Mouse (Mus musculus) G1E (cell line): ENCODE results near the gene Dcp1b.

Experiments used
- CTCF ChIP-seq: IDR thresholded peaks from 2 replicates; pipeline ENCODE4 v1.5.1; 2012; ENCODE audit warnings: low read depth, low read length, inconsistent platforms, mixed read lengths
- GATA1 ChIP-seq: IDR thresholded peaks from 2 replicates; pipeline ENCODE4 v1.6.1; 2012; ENCODE audit warnings: borderline replicate concordance, low read length, inconsistent platforms, mixed read lengths
- GATA2 ChIP-seq: IDR thresholded peaks from 2 replicates; pipeline ENCODE4 v1.6.1; 2012; ENCODE audit warnings: low read depth, low read length, inconsistent platforms, borderline replicate concordance
- POLR2AphosphoS5 ChIP-seq: IDR thresholded peaks from 2 replicates; pipeline ENCODE4 v1.6.1; 2012; ENCODE audit warnings: low read depth, low read length, inconsistent platforms; ENCODE audit not compliant: insufficient replicate concordance
- TAL1 ChIP-seq: conservative IDR thresholded peaks from 2 replicates; pipeline ENCODE4 v1.6.1; 2012; ENCODE audit warnings: low read depth, low read length, inconsistent platforms, mixed read lengths

DNA sequence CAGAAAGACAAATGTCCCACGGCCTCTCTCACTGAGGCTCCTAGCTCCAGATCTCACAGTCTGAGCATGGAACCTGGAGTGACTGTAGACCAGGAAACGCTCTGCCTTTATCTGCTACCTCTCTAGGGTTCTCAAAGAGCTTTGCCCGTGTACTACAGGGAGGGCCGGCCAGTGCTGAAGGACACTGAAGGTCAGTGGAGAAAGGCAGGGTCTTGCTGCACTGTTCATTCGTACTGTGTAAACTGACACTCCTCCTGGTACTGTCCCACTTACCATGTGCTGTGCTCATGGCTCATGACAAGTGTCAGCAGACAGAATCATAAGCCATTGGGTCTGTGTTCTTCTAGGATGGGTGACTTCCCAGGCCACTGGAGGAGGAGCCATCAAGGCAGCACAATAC is 38.3 kb downstream of the Dcp1b start:
- TF ChIP-seq CTCF (no peak), TAL1 (no peak), GATA1 (no peak), POLR2AphosphoS5 (no peak), GATA2 (no peak)
